Mouse (Mus musculus): ENCODE measurements around the gene Drg1. TPM values are rescaled to one million over a fixed set of nuclear protein-coding genes. Genes with fewer than 3 reads are reported as not detected.
"Not testable (repeated sequence)": the region's sequence is repeated elsewhere in the genome, so short reads cannot be mapped to it uniquely, and the experiment has no call there.

Drg1 gene
- total RNA-seq, 2 experiments from 2014 or later, result 77.1 to 94.1 TPM

DNA sequence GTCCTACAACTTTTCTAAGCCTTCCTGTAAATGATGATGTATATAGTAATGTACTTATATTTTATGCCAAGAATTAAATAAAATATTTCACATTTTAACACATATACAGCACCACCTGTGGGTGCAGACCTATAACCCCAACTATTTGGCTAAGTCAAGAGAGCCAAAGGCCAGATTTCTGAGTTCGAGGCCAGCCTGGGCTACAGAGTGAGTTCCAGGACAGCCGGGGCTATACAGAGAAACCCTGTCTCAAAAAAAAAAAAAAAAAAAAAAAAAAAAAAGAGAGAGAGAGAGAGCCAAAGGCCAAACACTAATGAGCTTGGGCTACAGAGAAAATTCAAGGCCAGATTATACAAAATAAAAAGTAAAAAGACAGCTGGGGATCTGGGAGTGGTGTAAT lies 97.2 kb downstream of the Drg1 start:
- DNase-seq (ENCODE audit: low spot score in 2 of 2), result peak in 1 of 2 experiments; percentile 61

DNA sequence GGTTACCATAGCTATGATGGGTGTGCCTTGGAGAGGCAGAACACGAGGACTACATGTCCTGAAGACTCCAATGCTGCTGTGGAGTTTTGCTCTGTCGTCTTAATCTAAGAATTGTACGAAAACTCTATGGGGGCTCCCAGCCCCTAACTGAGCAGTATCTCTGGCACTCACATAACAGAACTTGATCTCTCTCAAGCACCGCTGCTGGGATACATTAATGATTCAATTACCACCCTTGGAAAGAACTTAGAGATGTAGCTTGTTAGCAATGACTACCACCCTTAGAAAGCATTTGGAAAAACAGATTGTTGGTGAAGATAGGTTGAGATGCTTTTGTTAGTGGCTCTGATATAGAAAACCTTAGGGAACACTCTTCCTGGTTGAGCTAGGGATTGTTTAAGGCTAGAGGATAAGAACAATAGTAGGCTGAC lies 98.6 kb downstream of the Drg1 start:
- peak; percentile 56 to 60 for DNase-seq (ENCODE audit: low spot score in 2 of 2)

DNA sequence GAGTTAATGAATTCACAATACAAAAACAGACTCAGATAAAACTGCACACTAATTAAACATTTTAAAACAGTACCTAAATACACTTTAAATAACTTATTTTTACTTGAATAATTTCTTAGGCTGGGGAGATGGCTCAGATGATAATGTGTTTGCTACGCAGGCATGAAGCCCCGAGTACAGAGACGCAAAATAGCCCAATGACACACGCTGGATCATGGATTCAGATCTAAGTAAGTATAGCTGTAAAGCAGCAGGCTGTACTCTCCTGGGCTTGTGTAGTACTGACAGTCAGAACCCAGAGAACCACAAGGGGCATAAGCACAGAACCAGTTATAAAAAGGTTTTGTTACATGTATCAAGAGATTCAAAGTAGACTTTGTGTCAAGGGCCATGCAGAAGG lies 99.1 kb downstream of the Drg1 start:
- DNase-seq (ENCODE audit: low spot score in 2 of 2), result not testable (repeated sequence)

DNA sequence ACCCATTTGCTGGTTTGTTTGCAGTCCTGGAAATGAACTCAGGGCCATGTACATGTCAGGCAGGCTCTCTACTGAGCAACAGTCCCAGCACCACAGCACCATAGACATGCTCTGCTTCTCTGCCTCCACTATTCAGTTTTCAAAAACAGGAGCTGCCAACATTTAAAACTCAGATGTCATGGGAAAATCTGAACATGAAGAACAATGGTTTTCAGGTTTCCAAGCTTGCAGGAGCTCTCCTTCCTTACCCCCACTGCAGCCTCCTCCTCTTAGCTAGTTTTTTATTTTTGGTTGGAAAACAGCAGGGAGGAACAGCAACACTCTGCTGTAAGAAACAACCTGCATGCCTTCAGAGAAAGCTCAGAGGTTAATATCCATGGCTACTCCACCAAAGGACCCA lies 99.9 kb downstream of the Drg1 start:
- peak in 1 of 2 experiments; percentile 43 for DNase-seq (ENCODE audit: low spot score in 2 of 2)

DNA sequence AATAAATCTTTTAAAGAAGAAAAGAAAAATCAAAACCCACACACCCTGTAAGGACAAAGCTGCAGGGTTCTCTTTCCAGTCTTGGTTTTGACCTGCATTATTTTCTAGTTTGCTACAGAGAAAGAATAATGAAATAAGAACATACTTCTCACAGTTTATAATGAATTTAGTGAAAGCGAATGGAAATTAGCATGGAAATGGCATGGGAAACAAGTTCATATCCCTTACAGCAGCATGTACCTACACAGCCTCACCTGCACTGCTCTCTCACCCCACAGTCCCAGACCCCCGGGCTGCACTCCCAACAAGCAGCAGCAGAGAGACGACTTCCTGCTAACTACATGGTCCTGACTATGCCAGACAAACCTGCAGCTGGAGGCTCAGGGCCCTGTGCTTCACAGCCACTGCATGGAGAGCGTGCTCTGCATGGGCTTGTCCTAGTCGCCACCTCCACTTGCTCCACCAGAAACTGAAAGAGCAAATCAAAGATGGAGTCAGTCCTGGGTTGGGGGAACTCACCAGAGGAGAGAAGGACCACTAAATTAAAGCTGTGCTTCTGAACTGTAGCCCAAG lies 100.9 kb downstream of the Drg1 start:
- not testable (repeated sequence) for DNase-seq (ENCODE audit: low spot score in 2 of 2)

DNA sequence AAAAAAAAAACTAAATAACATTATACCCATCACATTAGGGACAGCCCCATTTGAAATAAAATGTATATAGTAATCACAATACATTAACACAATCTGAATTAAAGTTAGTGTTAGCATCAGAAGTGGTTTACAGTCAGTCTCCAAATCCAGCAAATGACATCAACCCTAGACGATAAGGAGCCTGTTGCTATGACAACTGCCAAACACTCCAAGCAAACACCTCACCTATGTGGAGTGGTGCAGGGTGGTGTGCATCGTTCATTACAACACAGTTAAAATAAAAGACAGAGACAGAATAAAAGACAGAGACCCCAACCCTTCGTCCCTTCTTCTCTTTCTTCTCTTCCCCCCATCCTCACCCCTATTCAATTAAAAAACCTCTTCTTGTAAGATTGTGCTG lies 102.6 kb downstream of the Drg1 start:
- not testable (repeated sequence) for DNase-seq (ENCODE audit: low spot score in 2 of 2)

DNA sequence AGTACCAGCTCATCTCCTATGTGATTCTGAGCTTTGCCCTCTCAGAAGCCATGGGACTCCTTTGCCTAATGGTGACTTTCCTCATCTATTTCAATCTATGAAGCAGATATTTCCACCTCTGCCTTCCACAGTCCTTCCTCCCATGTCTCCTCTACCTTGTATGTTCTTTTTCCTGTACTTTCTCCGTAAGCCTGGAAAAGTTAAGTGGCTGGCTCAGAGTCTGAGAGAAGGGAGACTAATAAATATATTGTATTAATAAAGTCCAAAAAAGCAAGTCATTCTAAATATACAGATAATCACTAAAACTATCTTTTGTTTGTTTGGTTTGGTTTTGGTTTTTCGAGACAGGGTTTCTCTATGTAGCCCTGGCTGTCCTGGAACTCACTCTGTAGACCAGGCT lies 103.1 kb downstream of the Drg1 start:
- peak; percentile 46 to 56 for DNase-seq (ENCODE audit: low spot score in 2 of 2)

DNA sequence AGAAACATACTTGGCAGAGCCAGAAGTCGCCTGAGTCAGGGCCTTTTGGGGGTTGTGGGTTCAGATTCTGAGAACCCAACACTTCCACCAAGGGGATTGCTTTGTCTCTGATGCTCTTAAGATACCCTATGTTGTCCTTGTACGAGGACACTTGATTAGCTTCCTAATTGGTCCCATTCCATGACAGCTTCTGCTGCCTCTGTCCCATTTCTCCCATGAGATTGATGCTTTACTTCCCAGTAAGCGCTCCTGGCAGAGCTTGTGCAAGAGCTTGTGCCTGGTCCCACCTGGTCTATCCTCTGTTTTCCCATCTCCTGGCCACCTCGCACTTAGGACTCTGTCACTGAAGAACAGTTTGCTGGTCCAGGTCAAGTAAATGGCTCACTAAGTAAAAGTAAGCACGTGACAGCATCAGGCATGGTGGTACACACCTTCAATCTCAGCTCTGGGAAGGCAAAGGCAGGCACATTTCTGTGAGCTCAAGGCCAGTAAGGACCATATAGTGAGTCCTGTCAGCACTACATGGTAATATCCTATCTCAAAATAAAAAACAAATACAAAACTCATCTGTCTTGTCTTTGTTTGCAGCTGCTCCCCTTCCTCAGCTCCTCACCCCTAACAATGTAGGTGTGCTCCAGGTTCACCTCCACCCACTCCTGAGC lies 103.8 kb downstream of the Drg1 start:
- peak; percentile 76 to 78 for DNase-seq (ENCODE audit: low spot score in 2 of 2)

DNA sequence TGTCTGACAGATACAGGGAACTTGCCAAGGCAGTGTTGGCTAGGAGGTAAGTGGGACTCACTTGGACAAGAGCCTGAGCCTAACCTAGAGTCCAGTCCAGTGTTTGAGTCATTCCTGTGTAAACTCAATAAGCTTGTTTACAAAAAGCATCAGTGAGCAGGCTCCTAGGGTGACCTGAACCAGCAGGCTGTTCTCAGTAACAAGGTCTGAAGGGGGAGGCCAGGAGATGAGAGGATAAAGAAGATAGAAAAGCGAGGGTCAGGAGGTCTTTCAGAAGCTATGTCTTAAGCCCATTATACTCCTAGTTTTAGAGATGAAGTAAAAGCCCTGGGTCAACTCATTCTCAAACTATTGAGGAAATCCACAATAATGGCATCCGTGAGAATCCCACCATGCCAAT lies 104.8 kb downstream of the Drg1 start:
- DNase-seq (ENCODE audit: low spot score in 2 of 2), result peak; percentile 68 to 72

DNA sequence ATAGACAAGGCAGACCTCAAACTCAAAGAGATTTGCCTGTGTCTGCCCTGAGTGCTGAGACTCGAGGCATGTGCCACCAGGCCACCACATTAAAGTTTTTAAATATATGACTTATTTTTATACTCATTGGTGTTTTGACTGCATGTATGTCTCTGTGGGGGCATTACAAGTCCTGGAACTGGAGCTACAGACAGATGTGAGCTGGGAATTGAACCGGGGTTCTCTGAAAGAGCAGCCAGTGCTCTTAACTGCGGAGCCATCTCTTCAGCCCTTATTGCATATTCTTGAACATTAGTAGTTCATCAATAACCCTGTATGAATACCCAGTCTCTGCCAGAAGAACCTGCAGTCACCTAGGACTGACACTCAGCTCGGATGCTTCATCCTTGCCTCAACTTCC lies 107.4 kb downstream of the Drg1 start:
- DNase-seq (ENCODE audit: low spot score in 2 of 2), result not testable (repeated sequence)

DNA sequence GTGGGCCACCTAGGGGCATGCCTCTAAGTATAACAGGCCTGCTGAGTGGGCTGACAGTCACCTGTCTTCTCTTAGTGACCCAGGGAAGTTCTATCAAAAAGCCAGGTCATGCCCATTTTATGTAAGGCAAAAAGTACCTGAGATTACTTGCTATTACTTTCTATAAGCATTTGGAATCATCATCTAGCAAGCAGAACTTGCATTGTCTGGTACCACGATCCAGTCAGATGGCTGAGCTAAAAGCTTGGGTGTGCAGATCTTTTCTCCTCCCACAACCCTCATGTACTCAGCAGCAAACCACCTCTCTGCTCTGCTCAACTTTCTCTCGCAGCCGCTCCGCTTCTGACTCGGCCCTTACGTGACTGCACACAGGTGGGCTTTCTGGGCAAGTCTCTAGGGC lies 108.2 kb downstream of the Drg1 start:
- DNase-seq (ENCODE audit: low spot score in 2 of 2), result not testable (repeated sequence)

DNA sequence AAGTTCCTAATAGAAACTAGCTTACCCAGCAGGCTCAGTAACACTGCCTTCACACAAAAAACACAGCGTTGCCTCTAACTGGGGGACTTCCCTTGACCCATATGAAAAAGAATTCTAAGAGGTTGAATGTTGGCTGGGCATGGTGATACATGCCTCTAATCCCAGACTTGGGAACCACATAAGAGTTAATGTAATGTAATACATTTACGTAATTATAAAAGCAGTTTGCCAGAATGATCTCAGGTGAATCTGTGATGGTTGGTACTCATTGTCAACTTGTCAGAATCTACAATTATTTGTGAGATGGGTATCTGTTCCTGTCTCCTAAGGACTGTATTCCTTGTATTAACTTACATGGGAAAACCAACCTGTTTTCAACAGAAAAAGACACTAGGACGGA lies 109.2 kb downstream of the Drg1 start:
- not testable (repeated sequence) for DNase-seq (ENCODE audit: low spot score in 2 of 2)

DNA sequence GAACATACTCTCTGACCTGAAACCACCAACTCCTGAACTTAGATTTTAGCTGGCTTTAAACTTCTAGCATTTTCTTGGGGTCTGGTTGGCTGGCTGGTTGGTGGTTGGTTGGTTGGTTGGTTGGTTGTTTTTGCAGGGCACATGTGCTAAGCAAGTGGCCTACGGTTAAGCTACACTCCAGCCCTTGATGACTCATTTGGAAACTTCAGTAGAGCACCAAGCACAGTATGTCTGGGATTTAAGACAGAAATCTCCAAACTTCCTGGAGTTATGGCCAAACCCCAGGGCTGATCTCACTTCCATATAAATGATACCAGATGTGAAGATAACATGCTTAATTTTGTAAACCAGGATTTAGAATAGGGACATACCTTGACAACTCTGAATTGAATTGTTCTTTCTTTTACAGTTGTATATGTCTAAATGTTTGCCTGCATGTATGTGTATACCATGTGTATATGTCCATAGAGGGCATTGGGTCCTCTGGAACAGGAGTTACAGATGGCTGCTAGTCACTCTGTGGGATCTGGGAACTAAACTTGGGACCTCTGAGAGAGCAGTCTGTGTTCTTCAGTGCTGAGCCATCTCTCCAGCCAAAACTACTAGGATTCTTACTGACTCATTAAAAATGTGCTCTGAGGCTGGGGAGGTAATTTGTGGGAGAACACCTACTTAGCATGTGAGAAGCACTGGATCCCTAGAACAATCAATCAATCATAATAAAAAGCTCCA lies 112.4 kb downstream of the Drg1 start:
- peak; percentile 70 to 74 for DNase-seq (ENCODE audit: low spot score in 2 of 2)

DNA sequence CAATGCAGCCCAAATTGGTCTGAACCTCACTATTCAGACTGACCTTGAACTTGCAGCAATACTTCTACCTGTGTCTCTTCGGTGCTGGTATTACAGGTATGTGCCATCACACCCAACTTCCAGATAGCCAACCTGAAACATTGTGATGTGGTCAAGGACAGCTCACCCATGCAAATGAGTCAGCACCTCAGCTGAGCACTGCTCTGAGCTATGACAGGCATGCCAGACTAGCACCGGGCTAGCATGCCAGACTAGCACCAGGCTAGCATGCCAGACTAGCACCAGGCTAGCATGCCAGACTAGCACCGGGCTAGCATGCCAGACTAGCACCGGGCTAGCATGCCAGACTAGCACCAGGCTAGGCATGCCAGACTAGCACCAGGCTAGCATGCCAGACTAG lies 114.9 kb downstream of the Drg1 start:
- peak; percentile 38 to 51 for DNase-seq (ENCODE audit: low spot score in 2 of 2)

DNA sequence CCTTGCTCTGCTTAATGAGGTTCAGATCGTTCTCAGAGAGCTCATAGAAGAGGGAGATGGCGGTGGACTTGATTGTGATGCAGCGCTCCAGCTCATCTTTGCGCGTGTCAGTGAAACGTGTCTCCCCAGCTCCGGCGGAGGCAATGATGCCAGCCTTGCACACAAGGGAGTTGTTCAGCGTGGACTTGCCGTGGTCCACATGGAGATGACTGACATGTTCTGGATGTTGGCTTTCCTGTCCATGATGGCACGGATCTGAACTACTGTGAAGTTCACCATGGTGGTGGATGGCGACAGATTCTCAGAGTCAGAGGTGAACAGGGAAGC lies 115.6 kb downstream of the Drg1 start:
- not testable (repeated sequence) for DNase-seq (ENCODE audit: low spot score in 2 of 2)

DNA sequence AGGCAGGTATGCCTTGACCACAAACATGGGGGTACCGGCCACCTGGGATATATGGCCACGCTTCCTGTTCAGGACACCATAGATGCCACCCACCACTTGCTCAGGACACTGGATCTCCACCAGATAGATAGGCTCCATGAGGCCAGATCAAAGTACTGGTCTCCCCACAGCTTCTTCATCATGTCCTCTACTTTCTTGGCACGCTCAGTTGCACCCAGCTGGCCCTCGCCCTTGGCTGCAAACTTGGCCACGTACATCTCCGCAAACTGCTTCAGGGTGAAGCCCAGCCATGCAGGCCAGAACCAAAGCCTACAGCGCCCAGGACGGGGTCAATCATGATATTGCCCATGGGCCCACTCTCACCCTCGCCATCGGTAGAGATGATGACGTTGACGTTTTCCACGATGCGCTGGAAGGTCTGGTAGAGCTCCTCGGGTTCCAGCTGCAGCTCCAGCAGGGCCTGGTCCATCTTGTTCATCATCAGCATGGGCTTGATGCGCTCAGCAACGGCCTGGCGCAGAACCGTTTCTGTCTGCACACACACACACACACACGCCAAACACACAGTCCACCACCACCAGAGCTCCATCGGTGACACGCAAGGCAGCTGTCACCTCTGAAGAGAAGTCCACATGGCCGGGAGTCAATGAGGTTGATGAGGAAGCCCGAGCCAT lies 116.1 kb downstream of the Drg1 start:
- DNase-seq (ENCODE audit: low spot score in 2 of 2), result peak in 1 of 2 experiments; percentile 59

DNA sequence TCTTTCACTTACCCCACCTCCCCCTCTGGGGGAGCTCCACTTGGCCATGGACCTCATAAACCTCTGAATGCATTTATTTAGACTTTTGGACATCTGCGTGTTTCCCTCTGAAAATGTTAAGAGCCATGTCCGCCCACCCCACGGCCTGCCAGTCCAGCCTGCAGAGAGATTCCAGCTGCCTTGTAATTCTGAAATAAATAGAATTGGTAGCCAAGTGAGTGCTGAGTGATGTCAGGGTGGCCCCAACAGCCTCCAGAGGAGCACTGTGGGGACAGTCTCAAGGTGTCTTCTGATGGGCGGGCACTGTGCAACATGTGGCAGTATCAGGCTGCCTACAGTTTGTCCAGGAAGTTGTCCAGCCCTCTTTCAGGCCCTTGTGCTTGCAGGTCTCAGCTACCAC lies 116.7 kb downstream of the Drg1 start:
- not testable (repeated sequence) for DNase-seq (ENCODE audit: low spot score in 2 of 2)

DNA sequence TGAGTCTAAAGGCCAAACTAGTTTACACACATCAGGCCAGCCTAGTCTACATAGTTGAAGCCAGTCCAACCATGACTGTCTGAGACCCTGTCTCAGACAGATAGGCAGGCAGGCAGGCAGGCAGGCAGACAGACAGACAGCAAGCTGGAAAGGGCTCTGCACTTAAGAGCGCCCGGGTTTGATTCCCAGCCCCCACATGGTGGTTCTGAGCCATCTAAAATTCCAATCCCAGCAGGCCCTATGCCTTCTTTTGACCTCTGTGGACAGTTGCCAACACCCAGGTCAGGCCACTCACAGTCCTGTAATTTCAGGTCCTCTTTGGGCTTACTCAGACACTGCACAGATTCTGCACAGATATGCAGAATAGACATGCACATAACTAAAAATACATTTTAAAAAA lies 119.4 kb downstream of the Drg1 start:
- DNase-seq (ENCODE audit: low spot score in 2 of 2), result not testable (repeated sequence)

DNA sequence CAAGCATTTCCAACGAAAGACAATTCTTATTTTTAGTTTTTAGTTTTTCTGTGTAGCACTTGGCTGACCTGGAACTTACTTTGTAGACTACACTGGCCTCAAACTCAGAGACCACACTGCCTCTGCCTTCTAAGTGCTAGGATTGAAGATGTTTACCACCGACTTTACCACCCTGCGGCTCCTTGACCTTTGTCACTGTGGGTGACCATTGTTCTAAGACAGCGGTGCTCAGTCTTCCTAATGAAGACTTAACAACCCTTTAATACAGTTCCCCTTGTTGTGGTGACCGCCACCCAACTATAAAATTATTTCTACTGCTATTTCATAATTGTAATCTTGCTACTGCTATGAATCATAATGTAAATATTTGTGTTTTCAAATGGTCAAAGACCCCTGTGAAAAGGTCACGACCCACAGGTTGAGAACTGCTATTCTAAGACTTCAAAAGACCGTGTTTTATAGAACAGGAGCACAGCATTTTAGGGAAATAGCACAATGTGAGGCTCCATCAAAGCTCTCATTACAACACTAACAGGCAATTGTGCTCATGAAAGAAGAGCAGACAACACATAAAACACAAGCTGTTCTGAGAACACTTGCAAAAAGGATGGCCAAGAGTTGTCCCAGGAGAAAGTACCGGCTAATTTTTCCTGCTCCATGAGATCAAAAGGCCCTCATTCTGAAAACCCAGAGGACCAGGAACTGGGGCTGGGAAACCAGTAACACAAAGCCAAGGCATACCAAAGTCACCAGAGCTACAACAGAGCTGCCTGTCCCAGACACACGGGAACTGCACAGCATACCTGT lies 120.7 kb downstream of the Drg1 start:
- DNase-seq (ENCODE audit: low spot score in 2 of 2), result not testable (repeated sequence)

DNA sequence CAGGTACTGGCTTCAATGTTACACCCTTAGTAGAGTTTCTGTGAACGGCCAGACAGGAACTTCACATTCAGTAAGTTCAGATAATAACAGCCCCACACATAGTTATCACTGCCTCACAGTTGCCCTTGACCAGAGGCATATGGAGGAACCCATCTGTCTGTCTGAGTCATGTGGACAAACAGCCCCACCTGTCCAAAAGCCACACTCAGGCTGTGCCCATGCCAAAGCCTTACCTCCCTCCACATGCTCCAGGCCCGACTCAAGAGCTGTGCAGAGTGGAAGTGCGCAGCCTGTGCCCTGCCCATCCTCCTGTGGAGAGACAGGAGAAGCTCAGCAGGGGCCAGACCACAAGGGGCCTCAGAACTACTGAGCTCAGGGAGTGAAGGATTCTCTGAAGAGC lies 122.2 kb downstream of the Drg1 start:
- not testable (repeated sequence) for DNase-seq (ENCODE audit: low spot score in 2 of 2)

DNA sequence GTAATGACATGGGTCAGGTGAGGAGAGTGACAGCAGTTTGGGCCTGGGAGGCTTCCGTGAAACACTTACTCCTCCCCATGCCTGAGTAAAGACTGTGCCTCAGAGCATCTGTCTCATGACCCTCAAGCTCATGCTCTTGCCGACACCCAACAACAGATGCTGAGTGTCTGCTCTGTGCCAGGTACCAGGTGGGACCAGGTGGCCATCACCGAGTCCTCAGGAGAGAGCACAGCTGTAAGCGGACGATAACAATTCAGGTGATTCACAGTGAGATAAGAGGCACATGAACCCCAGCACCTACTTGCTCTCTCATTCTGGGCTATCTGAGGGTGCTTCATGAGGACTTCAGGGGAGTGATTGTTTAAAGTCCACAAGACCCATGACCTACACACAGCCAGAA lies 123.8 kb downstream of the Drg1 start:
- peak; percentile 87 to 88 for DNase-seq (ENCODE audit: low spot score in 2 of 2)

Measured in adrenal gland, adult 18-20 months (tissue).